Mouse (Mus musculus) colon, adult 2 months (tissue): ENCODE results near the gene Serpinb1b. TPM values are rescaled to one million over a fixed set of nuclear protein-coding genes. Genes with fewer than 3 reads are reported as not detected.

ENCODE experiments used
- polyA plus RNA-seq: library from polyadenylated mRNA; depleted of rRNA; stranded (reverse); fragments of >200 nt; gene quantifications from 2 replicates; pipeline ENCODE4 v1.2.3, GENCODE M21; 2012; rRNA removed

Gene Serpinb1b
- polyA plus RNA-seq = not detected in 2 replicates

DNA sequence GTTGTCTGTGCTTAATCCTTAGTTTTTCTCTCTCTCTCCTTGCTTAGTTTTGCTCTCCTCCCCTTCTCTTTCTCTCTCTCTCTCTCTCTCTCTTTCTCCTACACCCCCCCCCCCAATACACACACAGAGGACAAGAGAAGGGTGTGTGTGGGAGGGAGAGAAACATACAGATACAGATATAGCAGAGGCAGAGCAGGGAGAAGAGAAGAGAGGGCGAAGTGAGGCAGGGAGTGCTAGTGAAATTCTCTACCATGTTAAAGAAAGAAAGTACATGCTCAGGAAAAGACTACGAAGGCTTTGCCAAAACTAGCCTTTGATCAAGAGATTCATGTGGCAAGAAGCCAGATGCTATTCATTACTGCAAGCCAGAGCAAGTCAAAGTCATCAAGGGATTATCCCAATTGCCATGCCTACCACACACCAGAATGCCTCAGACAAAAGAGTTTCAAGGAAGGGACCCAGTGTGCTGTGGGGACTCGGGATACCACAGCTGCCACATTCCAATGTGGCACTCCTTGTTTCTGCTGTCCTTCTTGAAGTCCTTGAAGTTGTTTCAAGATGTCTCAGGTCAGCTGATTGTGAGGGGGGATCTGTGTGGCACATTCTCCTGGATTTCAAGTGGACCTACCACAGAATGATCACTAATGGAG lies at the start of gene Serpinb1b:
Gene Serpinb1b, plus strand, starts transcription at position 520 of the 650 bp plus-strand sequence.

Other genes starting within 250 kb of the Serpinb1b start
- gene Serpinb1a, start 227.4 kb upstream of the Serpinb1b start, polyA plus RNA-seq = 55.8 and 61.5 TPM in 2 replicates
- 0.08 TPM in 1 of 2 replicates, not detected in the other for gene Serpinb1c, start 180.4 kb upstream of the Serpinb1b start, polyA plus RNA-seq
- gene Serpinb6b, start 113.4 kb upstream of the Serpinb1b start, polyA plus RNA-seq = 0.78 and 0.90 TPM in 2 replicates
- gene Serpinb9, start 75.3 kb upstream of the Serpinb1b start, polyA plus RNA-seq = 0.93 and 1.2 TPM in 2 replicates
- not detected in 2 replicates for gene Serpinb9b, start 51.2 kb upstream of the Serpinb1b start, polyA plus RNA-seq
- gene Serpinb9c, start 81.2 kb downstream of the Serpinb1b start, polyA plus RNA-seq = not detected in 2 replicates
- not detected in 2 replicates for gene Serpinb9d, start 114.4 kb downstream of the Serpinb1b start, polyA plus RNA-seq
- not detected in 2 replicates for gene Serpinb9e, start 171.0 kb downstream of the Serpinb1b start, polyA plus RNA-seq
- not detected in 2 replicates for gene Serpinb9f, start 245.5 kb downstream of the Serpinb1b start, polyA plus RNA-seq